Mouse (Mus musculus) forebrain, embryonic 12.5 days (tissue): ENCODE data around the gene Lca5. TPM values are rescaled to one million over a fixed set of nuclear protein-coding genes. Genes with fewer than 3 reads are reported as not detected.

ENCODE experiments used
- ATAC-seq: fragments of 200-750 bp; cut with Nextera tagmentation; 2 replicates; pipeline ENCODE4 v1.8.0; 2017; ENCODE audit warnings: moderate TSS enrichment; ENCODE audit not compliant: low FRiP score
- H3K27ac ChIP-seq: fragments of 300-500 bp; sonication (generic); 2 replicates; pipeline ENCODE4 v1.5.1; 2016; ENCODE audit warnings: mild to moderate bottlenecking
- H3K27me3 ChIP-seq: fragments of 300-500 bp; sonication (generic); 2 replicates; pipeline ENCODE4 v1.6.1; 2016; ENCODE audit warnings: mild to moderate bottlenecking
- H3K36me3 ChIP-seq: fragments of 300-500 bp; sonication (generic); replicated peaks from 2 replicates; pipeline ENCODE4 v1.6.1; 2016; ENCODE audit warnings: mild to moderate bottlenecking
- H3K4me1 ChIP-seq: fragments of 300-500 bp; sonication (generic); 2 replicates; pipeline ENCODE4 v1.6.1; 2016
- H3K4me2 ChIP-seq: fragments of 300-500 bp; sonication (generic); 2 replicates; pipeline ENCODE4 v1.6.1; 2016; ENCODE audit warnings: mild to moderate bottlenecking, moderate library complexity
- H3K4me3 ChIP-seq: fragments of 300-500 bp; sonication (generic); replicated peaks from 2 replicates; pipeline ENCODE4 v1.5.1; 2016; ENCODE audit warnings: mild to moderate bottlenecking
- H3K9ac ChIP-seq: fragments of 300-500 bp; sonication (generic); 2 replicates; pipeline ENCODE4 v1.6.1; 2016; ENCODE audit warnings: mild to moderate bottlenecking
- H3K9me3 ChIP-seq: fragments of 300-500 bp; sonication (generic); 2 replicates; pipeline ENCODE4 v1.6.1; 2016
- WGBS: fragments of 180-500 bp; shearing (Covaris S2); methylation state at CpG from one replicate; pipeline ENCODE4 v1.1.7; 2016; 5-methylcytosine and 5-hydroxymethylcytosine counted together
- polyA plus RNA-seq: library from polyadenylated mRNA; unstranded; fragments of >200 nt; fragmentation: Nextera tagmentation; extraction: Ambion mirVana; gene quantifications from 2 replicates; pipeline ENCODE4 v1.2.1, GENCODE M21; 2016

Lca5 gene
- 25.4 and 25.6 TPM in 2 replicates for polyA plus RNA-seq

- Histone ChIP-seq H3K4me2 (peak within 1 kb of the TSS; percentile 62), H3K4me3 (peak within 1 kb of the TSS; percentile 59), H3K36me3 (no peaks in the 10 kb centered on the region), H3K9ac (peak within 1 kb of the TSS; percentile 71), H3K9me3 (no peaks in the 10 kb centered on the region), H3K4me1 (peaks cover 12% of the 10 kb centered on the region), H3K27me3 (no peaks in the 10 kb centered on the region), H3K27ac (peak within 1 kb of the TSS; percentile 95)
- ATAC-seq = peak; percentile 99
- WGBS = 1% methylated on average over 54 of the region's 57 CpGs
Observed at GRCm38 (mm10) chr9:83440392-83441357, at the start of gene Lca5. TSS of gene Lca5 (minus strand) at chr9:83441127.

GRCm38 (mm10) chr9:83488491-83489210 lies 47.7 kb upstream of the Lca5 start:
- H3K9ac ChIP-seq = no peak overlapping the region
- H3K4me3 ChIP-seq = no peak overlapping the region
- H3K4me2 ChIP-seq = no peak overlapping the region
- 55% methylated on average over 15 of the region's 15 CpGs for WGBS
- peak overlapping the region; percentile 48 for H3K27ac ChIP-seq
- ATAC-seq = no peak; the same call in 1 of the 2 replicates
- no peaks in the 10 kb centered on the region for H3K36me3 ChIP-seq
- no peaks in the 10 kb centered on the region for H3K27me3 ChIP-seq
- H3K4me1 ChIP-seq = no peaks in the 10 kb centered on the region
- H3K9me3 ChIP-seq = no peaks in the 10 kb centered on the region

GRCm38 (mm10) chr9:83487771-83488470 lies 47.0 kb upstream of the Lca5 start:
- H3K4me2 ChIP-seq = no peak overlapping the region
- no peaks in the 10 kb centered on the region for H3K9me3 ChIP-seq

GRCm38 (mm10) chr9:83485966-83486365 lies 45.0 kb upstream of the Lca5 start:
- 94% methylated on average over 3 of the region's 3 CpGs for WGBS
- H3K27ac ChIP-seq = no peak overlapping the region

More at GRCm38 (mm10) chr9:83487771-83488470, 47.0 kb upstream of the Lca5 start:
- Histone ChIP-seq H3K9ac (no peak overlapping the region), H3K27ac (peak overlapping the region; percentile 48), H3K4me3 (no peak overlapping the region), H3K36me3 (no peaks in the 10 kb centered on the region), H3K4me1 (no peaks in the 10 kb centered on the region), H3K27me3 (no peaks in the 10 kb centered on the region)
- ATAC-seq = peak; percentile 67; the same call in 1 of the 2 replicates
- 50% methylated on average over 9 of the region's 9 CpGs for WGBS

GRCm38 (mm10) chr9:83485357-83485756 lies 44.4 kb upstream of the Lca5 start:
- Histone ChIP-seq H3K4me3 (no peak overlapping the region), H3K27ac (no peak overlapping the region), H3K4me1 (0 out of 2 replicates have a peak, but pooled peaks cover 3% of the 10 kb centered on the region), H3K36me3 (no peaks in the 10 kb centered on the region), H3K4me2 (no peak overlapping the region), H3K27me3 (no peaks in the 10 kb centered on the region), H3K9me3 (no peaks in the 10 kb centered on the region), H3K9ac (no peak overlapping the region)
- WGBS = 85% methylated on average over 1 of the region's 1 CpGs
- no peak for ATAC-seq

More at GRCm38 (mm10) chr9:83485966-83486365, 45.0 kb upstream of the Lca5 start:
- Histone ChIP-seq H3K9me3 (no peaks in the 10 kb centered on the region), H3K36me3 (no peaks in the 10 kb centered on the region), H3K4me1 (0 out of 2 replicates have a peak, but pooled peaks cover 3% of the 10 kb centered on the region), H3K27me3 (no peaks in the 10 kb centered on the region), H3K9ac (no peak overlapping the region), H3K4me3 (no peak overlapping the region), H3K4me2 (no peak overlapping the region)
- ATAC-seq = no peak

- Histone ChIP-seq H3K9ac (no peak overlapping the region), H3K27me3 (no peaks in the 10 kb centered on the region), H3K9me3 (no peaks in the 10 kb centered on the region), H3K36me3 (no peaks in the 10 kb centered on the region), H3K4me1 (0 out of 2 replicates have a peak, but pooled peaks cover 3% of the 10 kb centered on the region), H3K27ac (no peak overlapping the region), H3K4me2 (no peak overlapping the region), H3K4me3 (no peak overlapping the region)
- WGBS = 93% methylated on average over 4 of the region's 4 CpGs
- ATAC-seq = no peak
Observed at GRCm38 (mm10) chr9:83483419-83483818, 42.5 kb upstream of the Lca5 start.

GRCm38 (mm10) chr9:83482176-83482949 lies 41.4 kb upstream of the Lca5 start:
- no peaks in the 10 kb centered on the region for H3K27me3 ChIP-seq
- H3K36me3 ChIP-seq = no peaks in the 10 kb centered on the region
- H3K4me1 ChIP-seq = 0 out of 2 replicates have a peak, but pooled peaks cover 3% of the 10 kb centered on the region
- H3K4me2 ChIP-seq = no peak overlapping the region
- WGBS = 80% methylated on average over 4 of the region's 4 CpGs
- H3K9me3 ChIP-seq = no peaks in the 10 kb centered on the region
- peak; percentile 46; the same call in 1 of the 2 replicates for ATAC-seq
- no peak overlapping the region for H3K27ac ChIP-seq
- H3K4me3 ChIP-seq = no peak overlapping the region
- H3K9ac ChIP-seq = no peak overlapping the region

GRCm38 (mm10) chr9:83469871-83470270 lies 28.9 kb upstream of the Lca5 start:
- Histone ChIP-seq H3K4me3 (no peak overlapping the region), H3K4me2 (no peak overlapping the region), H3K27ac (no peak overlapping the region), H3K9me3 (no peaks in the 10 kb centered on the region), H3K36me3 (no peaks in the 10 kb centered on the region), H3K27me3 (no peaks in the 10 kb centered on the region), H3K9ac (no peak overlapping the region), H3K4me1 (no peaks in the 10 kb centered on the region)
- ATAC-seq = no peak
- WGBS = 70% methylated on average over 2 of the region's 2 CpGs

- 2% methylated on average over 22 of the region's 22 CpGs for WGBS
- Histone ChIP-seq H3K4me1 (peaks cover 9% of the 10 kb centered on the region), H3K4me2 (peak overlapping the region; percentile 63), H3K36me3 (no peaks in the 10 kb centered on the region), H3K9me3 (no peaks in the 10 kb centered on the region), H3K27ac (0 out of 2 replicates have a peak overlapping the region, but pooled peaks have one; percentile 46), H3K4me3 (peak overlapping the region; percentile 42), H3K9ac (peak overlapping the region; percentile 70), H3K27me3 (no peaks in the 10 kb centered on the region)
- peak; percentile 88 for ATAC-seq
Observed at GRCm38 (mm10) chr9:83447771-83448170, 6.8 kb upstream of the Lca5 start.

- no peak overlapping the region for H3K27ac ChIP-seq
Observed at GRCm38 (mm10) chr9:83447176-83447575, 6.2 kb upstream of the Lca5 start.

GRCm38 (mm10) chr9:83437621-83438020 lies 3.3 kb downstream of the Lca5 start:
- Histone ChIP-seq H3K4me1 (peaks cover 18% of the 10 kb centered on the region), H3K4me3 (no peak overlapping the region), H3K9me3 (no peaks in the 10 kb centered on the region), H3K27ac (no peak overlapping the region), H3K9ac (no peak overlapping the region), H3K4me2 (no peak overlapping the region), H3K36me3 (no peaks in the 10 kb centered on the region), H3K27me3 (no peaks in the 10 kb centered on the region)
- WGBS = 82% methylated on average over 5 of the region's 5 CpGs
- ATAC-seq = no peak

More at GRCm38 (mm10) chr9:83447176-83447575, 6.2 kb upstream of the Lca5 start:
- Histone ChIP-seq H3K36me3 (no peaks in the 10 kb centered on the region), H3K27me3 (no peaks in the 10 kb centered on the region), H3K4me1 (peaks cover 9% of the 10 kb centered on the region), H3K9me3 (no peaks in the 10 kb centered on the region), H3K9ac (no peak overlapping the region), H3K4me2 (peak overlapping the region; percentile 63), H3K4me3 (peak overlapping the region; percentile 42)
- ATAC-seq = 0 out of 2 replicates have a peak, but pooled peaks have one; percentile 15
- 77% methylated on average over 9 of the region's 9 CpGs for whole genome bisulfite sequencing
